Mouse (Mus musculus): ENCODE measurements around the gene Cep112.

Cep112 gene

DNA sequence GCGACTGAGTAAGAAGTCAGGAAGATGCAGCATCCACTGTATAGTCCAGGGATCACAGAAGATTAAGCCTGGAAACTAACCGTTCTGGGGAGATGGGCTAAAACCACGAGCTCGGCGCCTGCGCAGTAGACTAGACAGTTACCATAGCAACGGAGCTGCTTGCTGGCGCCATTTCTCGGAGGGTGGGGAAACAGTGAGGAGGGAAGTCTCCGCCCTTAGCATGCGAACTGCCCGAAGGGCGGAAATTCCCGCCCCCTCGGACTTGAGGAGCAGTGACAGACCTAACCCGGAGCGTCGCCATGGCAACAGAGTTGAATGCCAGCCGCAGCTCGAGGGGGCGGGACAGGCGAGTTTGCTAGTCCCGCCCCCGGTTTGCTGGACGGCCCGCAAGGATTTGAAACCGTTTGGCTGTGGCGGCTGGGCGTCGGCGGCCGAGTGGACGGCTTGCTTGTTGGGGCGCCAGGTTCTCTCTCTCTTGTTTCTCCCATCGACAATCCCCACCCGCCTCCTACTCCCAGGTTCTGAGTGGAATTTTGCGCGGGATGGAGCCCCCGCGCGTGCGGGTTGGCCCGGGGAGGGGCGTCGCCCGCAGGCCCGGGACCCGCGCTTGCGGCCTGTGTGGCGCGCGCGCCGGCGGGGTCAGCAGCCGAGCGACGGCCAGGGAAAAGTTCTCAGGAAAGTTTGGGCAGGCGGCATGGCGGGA lies at the start of gene Cep112:
Gene Cep112 (plus strand): TSS at position 304 of the 703 bp plus-strand sequence.
- peak; percentile 95 for ATAC-seq (ENCODE audit: low TSS enrichment)

DNA sequence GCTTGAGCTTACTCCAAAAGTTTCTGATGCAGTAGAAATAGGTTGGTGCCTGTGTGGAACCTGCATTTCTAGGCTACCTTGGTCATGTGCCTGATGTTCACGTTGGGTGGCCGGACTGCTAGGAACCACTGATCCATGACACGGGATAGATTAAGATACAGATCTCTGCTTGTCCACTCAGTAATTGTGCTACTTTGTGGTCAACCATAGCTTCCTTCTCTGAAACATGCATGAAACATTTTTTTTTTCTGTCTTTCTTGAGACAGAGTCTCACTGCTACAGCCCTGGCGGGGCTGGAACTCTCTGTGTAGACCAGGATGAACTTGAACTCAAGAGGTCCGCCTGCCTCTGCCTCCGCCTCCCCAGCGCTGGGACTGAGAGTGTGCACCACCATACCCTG lies 48.2 kb upstream of the Cep112 start:
- no peak for ATAC-seq (ENCODE audit: low TSS enrichment)

DNA sequence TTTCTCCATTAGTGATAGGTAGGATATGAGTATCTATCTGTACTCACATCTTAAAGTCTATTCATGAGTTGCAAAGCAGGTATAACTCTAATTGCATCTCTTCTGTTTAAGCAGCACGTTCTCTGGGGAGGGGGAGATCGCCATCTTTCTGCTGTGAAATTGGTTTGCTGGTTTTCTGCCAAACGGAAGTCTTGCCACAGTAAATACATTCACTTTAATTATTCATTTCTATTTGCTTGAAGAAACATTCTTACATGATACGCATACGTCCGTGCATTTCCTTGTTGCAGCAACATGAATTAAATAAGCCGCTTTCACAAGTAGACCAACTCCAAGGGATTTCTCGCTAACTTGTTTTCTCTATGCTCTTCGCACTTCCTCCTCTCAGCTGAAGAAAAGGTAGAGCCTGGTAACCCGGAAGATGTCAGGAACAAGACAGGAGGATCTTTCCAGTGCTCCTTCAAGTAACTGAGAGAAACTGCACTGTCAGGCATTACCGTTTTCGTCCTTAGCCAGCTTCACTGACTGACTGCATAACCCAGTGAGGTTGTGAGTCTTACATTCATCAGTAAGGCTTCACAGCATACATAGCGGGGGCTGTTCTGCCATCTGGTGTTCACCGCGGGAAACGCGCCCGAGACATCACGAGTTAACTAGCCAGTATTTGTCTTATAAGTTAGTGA lies 47.2 kb upstream of the Cep112 start:
- peak; percentile 99 for ATAC-seq (ENCODE audit: low TSS enrichment)

DNA sequence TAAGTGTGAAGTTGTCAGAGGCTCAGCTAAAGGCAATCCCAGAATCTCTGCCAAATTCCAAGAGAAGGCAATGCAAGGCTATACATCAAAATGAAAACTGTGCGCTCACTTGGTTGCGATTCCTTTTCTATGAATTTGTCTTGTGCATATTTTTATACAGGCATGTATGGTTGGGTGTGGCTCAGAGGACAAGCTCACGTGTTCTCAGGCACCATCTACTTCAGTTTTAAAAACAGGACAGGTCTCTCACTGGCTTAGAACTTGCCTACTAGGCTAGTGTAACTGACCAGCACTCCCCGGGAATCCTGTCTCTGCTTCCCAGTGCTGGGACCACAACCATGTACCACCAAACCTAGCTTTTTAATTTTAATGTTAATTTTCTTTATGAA lies 46.6 kb upstream of the Cep112 start:
- ATAC-seq (ENCODE audit: low TSS enrichment), result no peak

DNA sequence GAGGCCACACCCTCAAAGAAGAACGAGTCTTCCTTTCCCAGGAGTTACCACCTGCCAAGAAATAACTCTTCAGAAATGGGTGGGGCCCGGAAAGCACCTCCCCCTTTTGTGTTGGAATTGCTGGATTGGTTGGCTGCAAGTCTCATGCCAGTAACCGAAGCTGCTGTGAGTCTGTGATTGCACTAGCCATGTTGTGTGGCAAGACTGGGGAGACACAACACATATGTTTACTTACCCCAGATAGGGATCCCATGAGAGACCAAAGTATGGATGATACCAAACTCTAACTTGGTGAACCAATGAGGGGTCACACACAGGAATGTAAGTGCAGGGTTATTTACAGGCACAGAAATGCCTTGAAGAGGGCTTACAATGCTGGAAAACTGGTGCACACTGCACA lies 42.3 kb upstream of the Cep112 start:
- ATAC-seq (ENCODE audit: low TSS enrichment), result no peak

DNA sequence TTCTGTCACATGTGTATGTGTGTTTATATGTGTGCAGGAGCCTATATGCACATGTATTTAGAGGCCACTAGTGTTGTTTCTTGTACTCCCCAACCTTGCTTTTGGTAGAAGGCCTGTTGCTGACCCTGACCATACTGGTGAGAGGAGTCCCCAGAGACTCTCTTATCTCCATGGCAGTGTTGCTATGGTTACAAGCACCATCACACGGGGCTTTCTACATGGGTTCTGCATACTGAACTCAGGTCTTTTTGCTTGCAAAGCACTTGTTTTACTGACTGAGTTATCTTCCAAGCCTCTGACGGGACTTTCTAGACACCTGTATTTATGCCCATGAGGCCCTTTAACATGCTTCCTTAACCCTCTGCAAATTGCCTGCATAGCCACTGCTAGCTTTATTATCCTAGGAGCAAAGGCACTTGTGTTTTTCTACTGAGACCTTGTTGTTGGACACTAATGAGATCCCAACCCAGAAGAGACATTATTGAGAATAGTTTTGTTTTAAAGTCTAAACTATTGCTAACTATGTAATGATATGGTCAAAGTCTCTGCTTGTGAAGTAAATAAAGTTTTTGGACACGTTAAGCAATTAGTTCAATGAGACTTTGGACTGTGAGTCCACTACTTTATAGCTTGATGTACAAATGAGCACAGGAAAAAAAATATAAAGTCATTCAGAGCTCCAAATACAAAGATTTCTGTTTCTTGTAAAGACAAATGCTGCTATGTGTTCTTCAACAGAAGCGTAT lies 39.9 kb upstream of the Cep112 start:
- ATAC-seq (ENCODE audit: low TSS enrichment), result no peak

DNA sequence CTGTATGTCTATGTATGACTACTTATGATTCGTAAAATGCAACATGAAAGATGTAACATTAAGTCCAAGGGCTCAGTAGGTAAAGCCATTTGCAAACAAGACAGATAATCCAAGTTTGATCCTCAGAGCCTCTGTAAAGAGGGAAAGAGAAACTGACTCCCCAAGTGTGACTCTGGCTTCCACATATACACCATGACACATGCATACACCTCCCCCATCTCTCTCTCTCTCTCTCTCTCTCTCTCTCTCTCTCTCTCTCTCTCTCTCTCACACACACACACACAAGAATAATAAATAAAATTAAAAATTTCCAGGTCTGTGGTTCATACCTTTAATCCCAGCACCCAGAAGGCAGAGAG lies 39.3 kb upstream of the Cep112 start:
- ATAC-seq (ENCODE audit: low TSS enrichment), result no peak

DNA sequence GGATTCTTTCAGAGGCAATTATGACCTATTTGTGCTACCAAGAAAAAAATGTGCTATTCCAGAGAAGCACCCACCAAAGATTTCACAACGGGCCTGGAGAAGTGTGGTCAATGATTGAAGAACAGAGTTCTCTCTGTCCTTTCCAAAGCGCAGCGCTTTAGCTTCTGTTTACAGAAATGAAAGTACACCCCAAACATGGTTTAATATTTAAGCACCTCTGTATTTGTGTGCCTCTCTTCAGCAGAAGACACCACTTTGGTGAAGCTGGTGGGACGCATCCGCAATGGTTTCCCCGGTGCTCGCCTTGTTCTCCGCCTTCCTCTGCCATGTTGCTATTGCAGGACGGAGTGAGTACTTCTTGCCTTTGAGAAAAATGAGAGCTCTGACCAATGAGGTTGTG lies 29.9 kb upstream of the Cep112 start:
- no peak for ATAC-seq (ENCODE audit: low TSS enrichment)

DNA sequence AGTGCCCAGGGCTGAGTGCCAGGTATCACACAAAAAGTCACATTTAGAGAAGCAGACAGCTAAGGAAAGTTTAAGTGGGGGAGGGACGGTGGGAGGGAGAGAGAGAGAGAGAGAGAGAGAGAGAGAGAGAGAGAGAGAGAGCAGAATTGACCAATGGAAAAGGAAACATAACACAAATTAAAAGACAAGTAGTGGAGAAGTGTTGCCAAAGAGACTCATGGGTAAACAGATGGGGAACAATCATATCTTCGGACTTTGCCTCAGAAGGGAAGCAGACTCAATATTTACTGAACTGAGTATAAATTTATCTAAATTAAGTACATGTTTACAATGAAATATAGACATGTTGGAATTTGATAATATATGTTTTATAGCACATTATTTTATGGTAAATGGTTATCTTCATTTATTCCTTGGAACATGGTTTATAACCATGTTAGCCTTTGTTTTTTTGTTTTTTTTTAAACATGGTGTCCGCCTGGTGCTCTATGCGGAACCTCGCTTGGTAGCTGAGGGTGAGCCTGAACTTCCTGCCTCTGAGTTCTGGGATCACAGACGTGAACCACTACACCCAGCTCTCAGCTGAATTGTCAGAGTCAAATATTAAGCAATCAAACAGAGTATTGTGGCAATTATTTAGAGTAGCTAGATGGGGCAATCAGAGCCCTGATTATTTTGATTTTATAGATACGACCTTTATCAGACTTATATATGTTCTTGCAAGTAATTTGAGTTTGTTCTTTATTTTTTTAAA lies 28.7 kb upstream of the Cep112 start:
- ATAC-seq (ENCODE audit: low TSS enrichment), result no peak

DNA sequence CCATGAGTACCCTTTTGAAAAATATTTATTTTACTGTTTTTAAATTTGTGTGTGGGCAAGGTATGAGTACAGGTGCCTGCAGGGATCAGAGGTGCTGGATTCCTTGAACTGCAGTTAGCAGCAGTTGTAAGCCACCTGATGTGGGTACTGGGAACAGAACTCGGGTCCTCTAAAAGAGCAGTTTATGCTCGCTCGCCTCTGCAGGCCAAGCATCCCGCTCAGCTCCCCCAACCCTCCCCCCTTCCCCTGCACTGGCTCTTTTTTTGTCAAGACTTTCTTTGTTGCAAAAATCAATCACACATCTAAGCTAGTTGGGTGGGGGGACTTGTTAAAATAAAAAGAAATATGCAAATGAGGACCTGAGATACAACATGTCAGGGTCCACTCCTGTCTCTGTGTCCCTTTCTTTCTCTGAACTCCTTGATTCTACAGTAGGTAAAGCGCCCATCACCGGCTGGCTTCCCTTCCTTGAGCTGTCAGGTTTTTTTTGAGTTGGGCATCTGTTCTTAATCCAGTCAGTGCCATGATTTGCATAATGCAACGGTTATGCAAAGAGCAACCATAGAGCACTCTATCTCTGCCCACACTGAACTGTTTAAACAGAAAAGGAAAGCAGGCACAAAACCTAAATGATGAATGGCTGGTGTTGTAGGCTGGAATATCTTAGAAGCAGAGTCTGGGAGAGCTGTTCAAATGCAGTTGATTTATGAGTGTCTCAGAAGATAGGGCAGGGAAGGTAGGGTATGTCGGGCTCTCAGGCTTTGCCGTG lies 14.9 kb upstream of the Cep112 start:
- ATAC-seq (ENCODE audit: low TSS enrichment), result peak; percentile 99

DNA sequence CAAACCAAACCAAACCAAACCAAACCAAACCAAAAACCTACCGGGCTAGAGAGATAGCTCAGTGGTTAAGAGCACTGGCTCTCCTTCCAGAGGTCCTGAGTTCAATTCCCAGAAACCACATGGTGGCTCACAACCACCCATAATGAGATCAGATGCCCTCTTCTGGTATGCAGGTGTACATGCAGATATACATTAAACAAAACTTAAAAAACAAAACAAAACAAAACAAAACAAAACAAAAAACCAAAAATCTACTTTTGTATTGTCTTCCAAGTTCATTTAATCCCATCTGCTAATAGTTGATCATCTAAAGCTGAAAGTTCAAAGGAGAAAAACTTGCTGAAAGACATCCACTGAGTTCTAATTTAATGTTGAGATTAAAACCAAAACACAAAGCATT lies 8.6 kb upstream of the Cep112 start:
- no peak for ATAC-seq (ENCODE audit: low TSS enrichment)

DNA sequence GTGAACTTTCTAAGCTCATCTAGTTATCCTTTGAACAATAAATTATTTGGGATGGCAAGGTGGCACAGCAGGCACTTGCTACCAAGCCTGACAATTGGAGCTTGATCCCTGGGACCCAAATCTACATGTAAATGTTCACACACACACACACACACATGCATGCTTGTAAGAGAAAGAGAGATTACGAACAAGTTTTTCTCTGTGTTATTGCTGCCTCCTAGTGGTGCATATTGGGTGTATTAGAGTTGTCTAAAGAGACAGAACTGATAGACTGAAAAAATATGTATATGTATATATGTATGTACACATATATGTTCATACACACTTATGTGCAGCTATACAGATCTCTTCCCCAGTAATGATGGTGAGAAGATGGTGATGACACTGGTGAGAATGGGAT lies 6.5 kb upstream of the Cep112 start:
- peak; percentile 74 for ATAC-seq (ENCODE audit: low TSS enrichment)

DNA sequence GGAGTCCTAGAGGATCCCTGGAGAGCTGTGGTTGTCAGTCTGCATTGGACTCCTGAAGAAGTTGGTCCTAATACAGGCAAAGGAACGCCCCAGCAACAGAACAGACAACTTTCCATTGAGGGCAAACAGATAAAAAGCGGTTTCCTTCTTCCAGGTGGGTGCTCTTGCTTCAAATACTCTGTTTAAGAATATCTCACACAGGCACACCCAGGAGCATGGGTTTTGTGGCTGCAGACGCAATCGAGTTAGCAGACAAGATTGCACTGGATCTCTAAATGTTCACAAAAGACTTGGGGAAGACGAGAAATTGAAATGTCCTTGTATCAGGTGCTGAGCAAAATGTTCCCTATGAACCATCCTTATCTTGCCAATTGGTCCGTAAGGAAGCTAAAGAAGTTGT lies 5.8 kb upstream of the Cep112 start:
- ATAC-seq (ENCODE audit: low TSS enrichment), result no peak

DNA sequence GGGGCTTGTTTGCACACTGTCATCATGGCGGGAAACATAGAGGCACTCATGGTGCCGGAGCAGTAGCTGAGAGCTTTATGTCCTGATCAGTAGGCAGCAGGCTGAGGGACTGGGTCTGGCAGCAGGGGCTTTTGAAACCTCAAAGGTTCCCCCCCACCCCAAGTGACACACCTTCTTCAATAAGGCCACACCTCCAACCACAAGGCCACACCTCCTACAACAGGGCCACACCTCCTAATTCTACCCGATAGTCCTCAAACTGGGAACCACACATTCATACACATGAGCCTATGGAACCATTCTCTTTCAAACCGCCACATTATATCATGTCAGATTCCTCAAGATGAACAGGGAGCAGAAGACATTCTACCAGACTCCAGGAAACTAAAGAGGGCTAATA lies 4.2 kb upstream of the Cep112 start:
- ATAC-seq (ENCODE audit: low TSS enrichment), result no peak

DNA sequence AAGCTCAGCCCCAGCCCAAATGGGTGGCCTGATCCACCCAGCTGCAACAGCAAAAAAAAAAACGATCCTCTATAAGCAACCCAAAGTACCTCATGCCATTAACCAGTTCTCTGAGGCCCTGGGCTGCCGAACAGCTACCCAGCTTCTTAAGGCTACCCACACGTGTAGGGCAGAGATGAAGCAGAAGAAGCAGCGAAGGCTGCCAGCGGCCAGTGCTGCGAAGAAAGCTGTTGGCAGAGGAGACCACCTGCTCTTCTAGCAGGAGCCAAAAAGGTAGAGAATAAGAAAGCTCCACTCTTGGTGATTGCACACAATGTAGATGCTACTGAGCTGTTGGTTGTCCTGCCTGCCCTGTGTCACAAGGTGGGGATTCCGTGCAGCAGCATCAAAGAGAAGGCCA lies 1.8 kb upstream of the Cep112 start:
- ATAC-seq (ENCODE audit: low TSS enrichment), result no peak

DNA sequence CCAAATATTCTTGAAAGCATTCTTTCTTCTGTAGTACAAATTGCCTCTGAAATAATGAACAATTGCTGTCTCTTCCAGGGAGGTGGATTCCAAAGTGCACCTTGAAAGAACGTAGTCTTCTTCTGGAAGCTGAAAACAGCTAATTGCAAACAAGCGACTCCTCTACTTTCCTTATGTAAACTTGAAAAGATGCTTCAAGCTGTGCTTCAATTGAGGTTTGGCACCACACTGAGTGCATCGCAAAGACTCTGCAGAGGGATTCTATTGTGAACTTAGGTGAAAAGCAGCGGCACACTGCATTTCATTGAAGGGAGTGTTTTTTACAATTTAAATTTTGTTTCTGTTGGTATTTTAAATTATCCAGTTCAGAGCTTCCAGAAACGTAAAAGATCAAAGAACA lies 881 bp upstream of the Cep112 start:
- no peak; the same call in 1 of the 2 replicates for ATAC-seq (ENCODE audit: low TSS enrichment)

DNA sequence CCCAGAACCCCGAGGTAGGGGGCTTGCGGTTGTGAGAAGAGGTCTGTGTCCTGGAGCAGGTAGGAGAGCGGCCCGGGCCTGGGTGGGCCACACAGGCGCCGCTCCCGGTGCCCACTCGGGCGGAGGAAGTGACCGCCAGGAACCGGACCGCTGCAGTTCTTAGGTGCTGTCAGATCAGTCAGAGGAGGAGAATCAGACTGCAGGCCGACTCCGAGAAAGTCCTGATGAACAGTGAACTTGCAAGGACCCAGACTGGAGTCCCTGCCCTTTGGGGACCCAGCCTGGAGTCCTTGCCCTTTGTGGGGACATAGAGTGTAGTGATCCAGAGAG lies 565 bp downstream of the Cep112 start:
- ATAC-seq (ENCODE audit: low TSS enrichment), result 0 out of 2 replicates have a peak, but pooled peaks have one; percentile 2

DNA sequence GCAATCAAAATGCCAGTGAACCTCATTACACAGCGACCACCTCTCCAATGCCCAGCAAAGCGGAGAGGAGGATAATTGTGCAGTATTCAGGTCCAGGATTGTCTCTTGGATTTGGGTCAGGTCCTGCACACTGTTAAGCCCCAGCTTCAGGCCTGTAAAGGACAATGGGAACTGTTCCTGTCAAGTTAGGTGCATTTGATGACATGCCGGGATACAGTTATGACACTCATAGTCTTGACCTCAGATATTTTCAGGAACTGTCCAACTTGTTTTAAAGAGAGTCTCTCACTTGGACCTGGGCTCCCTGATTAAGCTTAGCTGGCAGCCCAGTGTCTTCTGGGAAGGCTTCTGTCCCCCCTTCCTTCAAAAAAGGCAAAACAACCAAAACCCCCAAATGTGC lies 1.1 kb downstream of the Cep112 start:
- no peak for ATAC-seq (ENCODE audit: low TSS enrichment)

DNA sequence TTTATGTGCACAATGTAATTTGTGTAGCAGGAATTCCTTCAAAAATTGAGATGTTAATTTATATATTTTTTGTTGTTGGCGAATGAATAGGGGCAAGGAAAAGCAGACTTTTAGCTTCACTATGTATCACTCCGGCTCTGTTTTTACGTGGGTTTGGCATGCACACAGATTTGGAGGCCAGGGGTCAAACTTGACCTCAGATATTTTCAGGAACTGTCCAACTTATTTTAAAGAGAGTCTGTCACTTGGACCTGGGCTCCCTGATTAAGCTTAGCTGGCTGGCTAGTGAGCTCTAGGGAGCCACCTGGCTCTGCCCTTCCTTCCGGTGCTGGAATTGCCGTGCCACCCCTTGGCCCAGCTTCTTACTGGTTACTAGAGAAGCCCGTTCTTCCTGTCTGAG lies 2.2 kb downstream of the Cep112 start:
- ATAC-seq (ENCODE audit: low TSS enrichment), result no peak

DNA sequence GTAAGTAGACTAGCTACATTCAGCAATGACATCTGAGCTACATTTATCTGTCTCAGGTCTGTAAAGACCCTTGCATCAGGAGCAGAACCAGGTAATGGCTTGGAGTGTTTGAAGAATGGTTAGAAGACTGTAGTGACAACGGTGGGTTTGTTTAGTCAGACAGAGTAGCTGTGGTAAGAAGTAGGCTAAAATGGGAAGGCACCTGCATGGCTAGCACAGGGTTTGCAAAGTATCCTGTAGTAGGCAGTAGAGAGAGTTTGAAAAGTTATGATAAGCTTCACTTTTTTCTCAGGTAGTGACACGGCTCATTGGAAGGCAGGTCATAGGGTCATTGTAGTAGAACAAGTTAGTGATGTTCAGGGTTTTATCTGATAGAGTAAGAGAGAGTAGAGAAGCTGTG lies 4.1 kb downstream of the Cep112 start:
- ATAC-seq (ENCODE audit: low TSS enrichment), result no peak

DNA sequence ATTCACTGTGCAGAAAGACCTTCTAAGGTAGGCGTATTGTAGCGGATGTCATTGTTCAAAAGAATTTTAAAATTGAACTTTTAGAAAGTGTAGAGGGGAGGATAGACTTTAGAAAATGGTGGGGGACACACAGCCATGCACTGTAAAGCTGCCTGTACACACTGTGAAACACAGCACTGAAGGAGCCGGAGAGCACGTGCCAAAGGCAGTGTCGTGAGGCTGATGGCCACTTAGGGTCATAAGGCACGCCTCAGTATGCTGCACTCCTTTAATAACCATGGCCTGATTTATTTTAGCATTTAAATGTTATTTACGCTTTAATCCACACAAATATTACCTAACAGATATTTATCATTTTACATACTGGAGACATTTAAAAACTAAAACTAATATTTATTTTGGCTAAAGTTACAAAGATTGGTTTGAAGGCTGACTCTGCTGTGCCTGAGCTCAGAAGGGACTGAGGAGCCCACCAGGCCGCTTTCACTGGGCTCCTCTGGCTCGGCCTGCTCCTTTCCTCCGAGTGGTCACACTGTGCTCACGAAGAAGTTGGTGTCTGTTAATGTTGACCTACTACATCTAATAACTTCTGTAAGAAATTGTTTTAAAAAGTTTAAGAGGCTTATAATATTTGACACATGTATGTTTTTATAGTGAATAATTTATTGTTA lies 19.0 kb downstream of the Cep112 start:
- ATAC-seq (ENCODE audit: low TSS enrichment), result no peak
